Mouse (Mus musculus) gastrocnemius, adult 2 months (tissue): Measurements from ENCODE around the gene Shb. TPM values are rescaled to one million over a fixed set of nuclear protein-coding genes. Genes with fewer than 3 reads are reported as not detected.

Experiments used
- DNase-seq: peaks from one replicate; pipeline ENCODE4 v3.0.0; 2022
- H3K27ac ChIP-seq: fragments of 200-600 bp; 2 replicates; pipeline ENCODE4 v1.8.1; 2022; ENCODE audit warnings: mild to moderate bottlenecking
- H3K4me3 ChIP-seq: fragments of 200-600 bp; 2 replicates; pipeline ENCODE4 v1.8.1; 2022; ENCODE audit warnings: mild to moderate bottlenecking, moderate library complexity
- CTCF ChIP-seq: fragments of 200-600 bp; IDR thresholded peaks from 2 replicates; pipeline ENCODE4 v1.8.1; 2022; ENCODE audit warnings: antibody characterized with exemption, mild to moderate bottlenecking, moderate library complexity
- intact Hi-C: fragments of 180-260 bp; cut with DNase I; formaldehyde crosslinking; loops from one replicate; pipeline ENCODE4 v1.15.1; 2025
- total RNA-seq, 2 experiments: library from RNA; stranded (reverse); gene quantifications; 2 replicates each; pipeline ENCODE4 v1.2.3; 2021

The Shb gene
- total RNA-seq, 2 experiments from 2014 or later, result 6.5 to 10.0 TPM

DNA sequence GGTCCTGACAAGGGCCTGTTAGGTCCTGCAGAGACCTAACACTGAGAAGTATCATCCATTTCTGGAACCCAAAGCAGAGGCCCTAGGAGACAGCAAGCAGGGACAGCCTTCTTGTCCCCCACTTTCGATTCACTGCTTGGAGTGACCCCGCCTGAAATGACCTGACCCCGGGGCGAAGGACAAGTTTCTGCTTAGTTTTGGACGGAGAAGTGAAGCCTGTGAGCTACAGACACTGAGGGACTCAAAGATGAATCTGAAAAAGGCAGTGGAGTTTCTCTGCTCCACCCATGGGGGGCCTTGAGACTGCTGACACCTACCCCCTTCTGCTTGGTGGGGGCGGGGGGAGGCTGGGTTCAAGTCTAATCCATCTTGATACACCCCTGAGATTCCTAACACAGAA lies 63.8 kb downstream of the Shb start:
- TF ChIP-seq CTCF, result no peak
- DNase-seq, result no peak
- H3K27ac ChIP-seq, result peak overlapping the region; percentile 82; the same call in 1 of the 2 replicates
- intact Hi-C loops, result loop anchor here (5.0 kb wide), 1 partner anchor 59 kb away; no protein-coding TSS in a partner anchor
- no peak overlapping the region for H3K4me3 ChIP-seq

DNA sequence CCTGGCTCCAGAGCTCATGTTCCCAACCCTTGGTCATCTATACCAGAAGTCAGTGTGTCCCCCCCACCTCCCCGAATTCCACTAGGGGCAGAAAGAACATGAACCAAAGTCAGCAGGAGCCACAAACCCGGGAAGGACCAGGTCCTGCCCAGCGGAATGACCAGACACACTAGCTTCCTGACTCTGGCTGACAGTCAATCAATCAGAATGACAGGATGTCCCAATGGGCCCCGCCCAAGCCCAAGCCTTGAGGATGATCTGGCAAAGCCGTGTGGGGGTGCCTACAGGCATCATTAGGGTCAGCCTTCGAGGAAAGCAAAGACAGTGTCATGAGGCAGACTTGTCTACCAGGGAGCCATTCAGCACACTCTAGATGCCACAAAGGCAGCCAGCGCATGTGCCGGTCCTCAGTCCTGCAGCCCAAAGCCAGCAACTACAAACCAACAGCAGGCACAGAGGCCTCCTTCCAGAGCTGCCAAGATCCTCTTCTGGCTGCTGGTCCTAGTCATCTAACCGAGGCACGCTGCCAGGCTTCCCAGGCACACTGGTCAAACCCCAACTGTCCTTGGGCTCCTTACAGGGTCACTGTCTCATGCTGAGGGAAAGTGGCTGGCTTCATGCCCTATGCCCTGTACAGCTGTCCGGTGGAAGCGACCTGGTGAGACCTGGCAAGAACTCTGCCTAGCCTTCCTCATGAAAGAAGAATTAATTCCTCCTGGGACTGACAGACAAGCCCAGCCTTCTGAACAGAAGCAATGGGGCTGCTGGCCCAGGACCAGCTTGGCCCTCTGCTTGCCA lies 65.0 kb downstream of the Shb start:
- H3K27ac ChIP-seq, result peak overlapping the region; percentile 82
- TF ChIP-seq CTCF, result no peak
- H3K4me3 ChIP-seq, result no peak overlapping the region
- DNase-seq, result peak; percentile 95
- intact Hi-C loops, result loop anchor here (5.0 kb wide), 1 partner anchor 60 kb away; no protein-coding TSS in a partner anchor

DNA sequence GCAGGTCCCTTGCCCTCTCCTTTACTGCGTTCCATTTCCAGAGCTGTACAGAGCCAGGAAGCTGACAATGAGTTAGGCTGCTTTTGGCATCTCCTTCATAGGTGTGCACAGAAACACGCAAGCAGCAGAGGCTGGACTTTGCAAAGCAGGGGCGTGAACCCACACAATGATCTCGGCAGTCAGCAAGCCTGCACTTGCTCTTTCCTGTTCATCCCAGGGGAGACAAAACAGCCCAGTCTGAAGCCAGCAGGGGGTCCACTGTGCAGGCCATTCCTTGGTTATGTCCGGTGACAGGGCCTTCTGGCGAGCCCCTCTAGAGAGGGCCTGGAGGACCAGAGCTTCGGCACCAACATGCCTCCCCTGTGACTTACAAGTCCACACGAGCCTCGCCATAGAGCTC lies 67.3 kb downstream of the Shb start:
- no peak for TF ChIP-seq CTCF
- no peak overlapping the region for H3K27ac ChIP-seq
- DNase-seq, result no peak
- no peak overlapping the region for H3K4me3 ChIP-seq
- intact Hi-C loops, result loop anchor here (5.0 kb wide), 1 partner anchor 62 kb away; no protein-coding TSS in a partner anchor

- TF ChIP-seq CTCF, result no peak
- Histone ChIP-seq H3K4me3 (no peak overlapping the region), H3K27ac (no peak overlapping the region)
- intact Hi-C loops, result no loop called here
- no peak for DNase-seq
Measured at GRCm38 (mm10) chr4:45464528-45464927, 67.7 kb downstream of the Shb start.

DNA sequence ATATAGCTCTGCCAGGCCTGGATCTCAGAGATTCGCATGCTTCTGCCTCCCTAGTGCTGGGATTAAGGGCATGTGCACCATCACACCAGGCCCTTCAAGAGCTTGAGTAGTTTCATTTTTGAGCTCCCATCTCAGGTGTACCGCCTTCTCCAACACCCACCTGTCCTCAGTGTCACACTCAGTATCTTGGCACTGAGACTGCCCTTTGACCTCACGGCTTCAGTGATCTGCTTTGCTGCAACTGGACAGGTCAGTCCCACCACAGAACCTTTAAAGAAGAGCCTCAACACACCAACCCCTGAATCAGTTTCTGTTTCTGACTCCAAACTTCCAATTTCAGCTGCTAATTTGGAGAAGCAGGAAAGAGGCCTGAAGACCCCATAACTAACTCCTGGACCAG lies 68.1 kb downstream of the Shb start:
- Histone ChIP-seq H3K27ac (no peak overlapping the region), H3K4me3 (no peak overlapping the region)
- no peak for DNase-seq
- TF ChIP-seq CTCF, result no peak
- intact Hi-C loops, result no loop called here

GRCm38 (mm10) chr4:45462628-45463027 lies 69.6 kb downstream of the Shb start:
- Histone ChIP-seq H3K27ac (no peak overlapping the region), H3K4me3 (no peak overlapping the region)
- no peak; the same call in 1 of the 2 replicates for TF ChIP-seq CTCF
- intact Hi-C loops, result no loop called here
- no peak for DNase-seq

DNA sequence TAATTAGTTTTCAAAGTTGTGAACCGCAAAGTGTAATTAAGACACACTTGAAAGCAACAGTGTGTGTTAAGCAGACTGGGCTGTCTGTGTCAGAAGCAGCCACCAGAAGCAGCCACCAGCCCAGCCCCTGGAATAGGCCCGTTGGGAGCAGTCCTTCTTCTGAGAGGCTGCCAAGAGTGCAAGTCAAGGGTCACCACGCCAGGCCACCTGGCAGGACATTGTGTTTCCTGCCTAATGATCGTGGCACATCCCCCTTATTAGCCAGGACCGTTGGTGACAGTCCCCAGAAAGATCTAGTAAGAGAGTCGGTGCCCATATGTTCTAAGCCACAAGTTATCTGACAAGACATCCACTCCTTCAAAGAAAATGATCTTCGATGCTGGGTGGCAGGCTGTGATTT lies 70.6 kb downstream of the Shb start:
- H3K27ac ChIP-seq, result peak overlapping the region; percentile 76

DNA sequence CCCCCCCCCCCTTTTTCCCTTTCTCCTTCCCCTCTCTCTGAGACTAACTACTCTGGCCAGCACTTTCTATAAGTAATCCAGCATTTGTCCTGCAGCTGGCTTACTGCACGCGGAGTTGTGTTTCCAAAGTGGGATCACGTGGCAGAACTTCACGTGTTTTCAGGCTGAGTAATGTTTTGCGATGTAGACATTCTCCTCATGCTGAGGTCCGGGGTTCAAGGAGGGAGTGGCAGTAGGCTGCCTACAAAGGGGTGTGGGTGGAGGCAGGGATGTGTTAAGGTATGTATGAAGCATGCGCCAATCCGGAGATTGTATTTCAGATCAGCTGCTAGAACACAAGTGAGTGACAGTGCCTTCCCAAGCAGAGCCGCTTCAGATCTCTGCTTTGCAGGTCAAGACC lies 72.9 kb downstream of the Shb start:
- H3K4me3 ChIP-seq, result no peak overlapping the region
- no peak overlapping the region for H3K27ac ChIP-seq
- DNase-seq, result no peak
- no peak for TF ChIP-seq CTCF
- intact Hi-C loops, result no loop called here

More for the DNA sequence above, 70.6 kb downstream of the Shb start:
- intact Hi-C loops, result no loop called here
- TF ChIP-seq CTCF, result no peak
- DNase-seq, result peak; percentile 83
- H3K4me3 ChIP-seq, result no peak overlapping the region

- no peak for TF ChIP-seq CTCF
- intact Hi-C loops, result no loop called here
Measured at GRCm38 (mm10) chr4:45457543-45457942, 74.7 kb downstream of the Shb start.

GRCm38 (mm10) chr4:45455001-45455400 lies 77.3 kb downstream of the Shb start:
- no peak for DNase-seq
- TF ChIP-seq CTCF, result no peak
- intact Hi-C loops, result no loop called here
- H3K27ac ChIP-seq, result no peak overlapping the region
- H3K4me3 ChIP-seq, result no peak overlapping the region

More at GRCm38 (mm10) chr4:45457543-45457942, 74.7 kb downstream of the Shb start:
- DNase-seq, result peak; percentile 59
- peak overlapping the region; percentile 71 for H3K27ac ChIP-seq
- H3K4me3 ChIP-seq, result no peak overlapping the region

GRCm38 (mm10) chr4:45453271-45453851 lies 78.9 kb downstream of the Shb start:
- Histone ChIP-seq H3K4me3 (no peak overlapping the region; the same call in 1 of the 2 replicates), H3K27ac (peak overlapping the region; percentile 69)
- TF ChIP-seq CTCF, result no peak
- intact Hi-C loops, result no loop called here
- no peak for DNase-seq

DNA sequence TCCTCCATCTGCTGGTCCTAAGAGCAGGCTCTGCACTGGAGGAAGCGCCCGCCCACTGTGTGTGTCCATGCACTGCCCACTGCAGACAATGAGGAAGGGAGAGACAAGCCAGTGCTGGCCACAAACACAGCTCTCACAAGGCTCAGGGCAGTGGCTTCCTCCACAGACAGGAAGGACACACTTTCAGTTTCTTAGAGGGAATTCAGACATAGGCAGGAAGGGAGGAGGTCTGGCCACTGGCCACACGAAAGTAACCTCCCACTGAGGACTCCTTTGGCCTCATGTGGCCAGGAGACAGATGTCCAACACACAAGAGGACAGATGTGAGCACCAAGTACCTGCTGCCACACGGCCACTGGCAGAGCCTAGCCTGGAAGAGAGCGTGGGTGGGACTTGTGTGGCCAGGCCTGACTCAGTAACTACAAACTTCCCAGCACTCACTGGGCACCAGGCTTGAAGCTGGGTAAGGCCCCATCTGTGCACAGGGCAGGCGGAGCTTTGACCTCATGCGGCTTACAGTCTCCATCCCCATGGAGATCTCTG lies 79.6 kb downstream of the Shb start:
- Histone ChIP-seq H3K4me3 (peak overlapping the region; percentile 39), H3K27ac (peak overlapping the region; percentile 69)
- intact Hi-C loops, result no loop called here
- no peak for TF ChIP-seq CTCF
- peak; percentile 54 for DNase-seq

DNA sequence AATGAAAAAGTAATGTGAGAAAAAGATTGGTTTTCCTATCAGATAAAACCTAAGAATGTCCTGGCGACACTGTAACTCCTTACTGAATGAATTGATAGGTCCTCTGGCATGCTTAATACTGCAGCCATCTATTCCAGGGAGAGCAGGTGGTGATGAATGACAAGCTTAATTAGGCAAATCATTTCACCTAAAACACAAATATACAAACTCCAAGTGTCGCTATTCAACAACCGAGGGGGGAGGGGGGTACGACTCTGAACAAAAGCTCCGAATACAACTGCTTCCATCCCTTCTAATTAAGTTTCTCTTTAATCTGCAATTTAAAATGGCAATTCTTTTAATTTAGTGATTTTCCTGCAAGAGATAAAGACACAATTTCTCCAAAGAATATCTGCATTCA lies 83.3 kb downstream of the Shb start:
- H3K27ac ChIP-seq, result no peak overlapping the region
- DNase-seq, result no peak
- intact Hi-C loops, result no loop called here
- TF ChIP-seq CTCF, result no peak
- no peak overlapping the region for H3K4me3 ChIP-seq
